Mouse (Mus musculus) thymus, adult 2 months (tissue): ENCODE data around the gene Rassf7. TPM values are rescaled to one million over a fixed set of nuclear protein-coding genes. Genes with fewer than 3 reads are reported as not detected.

Source experiments
- DNase-seq: peaks from one replicate; pipeline ENCODE4 v3.0.0; 2021
- H3K27ac ChIP-seq: fragments of 200-500 bp; 2 replicates; pipeline ENCODE4 v1.5.1; 2012; ENCODE audit warnings: low read length, control low read depth; ENCODE audit not compliant: control insufficient read depth, insufficient read depth
- H3K27me3 ChIP-seq: fragments of 200-500 bp; 2 replicates; pipeline ENCODE4 v1.6.1; 2012; ENCODE audit warnings: mild to moderate bottlenecking, low read length, moderate library complexity, mixed read lengths; ENCODE audit not compliant: control insufficient read depth, insufficient read depth
- H3K36me3 ChIP-seq: fragments of 200-500 bp; 2 replicates; pipeline ENCODE4 v1.6.1; 2012; ENCODE audit warnings: mild to moderate bottlenecking, low read length, moderate library complexity; ENCODE audit not compliant: control insufficient read depth, insufficient read depth
- H3K4me1 ChIP-seq: fragments of 200-500 bp; replicated peaks from 2 replicates; pipeline ENCODE4 v1.6.1; 2012; ENCODE audit warnings: low read length; ENCODE audit not compliant: control insufficient read depth, insufficient read depth
- H3K4me3 ChIP-seq: fragments of 200-500 bp; 2 replicates; pipeline ENCODE4 v1.5.1; 2012; ENCODE audit warnings: mild to moderate bottlenecking, low read length, control low read depth, moderate library complexity; ENCODE audit not compliant: control insufficient read depth, insufficient read depth
- CTCF ChIP-seq: fragments of 200-500 bp; IDR thresholded peaks from 2 replicates; pipeline ENCODE4 v1.5.1; 2012; ENCODE audit warnings: mild to moderate bottlenecking, control low read depth, low read length, moderate library complexity, borderline replicate concordance; ENCODE audit not compliant: control insufficient read depth, poor library complexity, insufficient read depth; ENCODE audit errors: extremely low read depth
- POLR2A ChIP-seq: fragments of 200-500 bp; IDR thresholded peaks from 2 replicates; pipeline ENCODE4 v1.6.1; 2012; ENCODE audit warnings: mild to moderate bottlenecking, low read length, control low read depth, moderate library complexity; ENCODE audit not compliant: control insufficient read depth, poor library complexity, insufficient read depth; ENCODE audit errors: extremely low read depth
- WGBS: fragments of 180-500 bp; shearing (Covaris S2); methylation state at CpG from one replicate; pipeline ENCODE4 v1.1.7; 2018; 5-methylcytosine and 5-hydroxymethylcytosine counted together
- polyA plus RNA-seq: library from polyadenylated mRNA; depleted of rRNA; stranded (reverse); fragments of >200 nt; gene quantifications from 2 replicates; pipeline ENCODE4 v1.2.3, GENCODE M21; 2012

Gene Rassf7
- polyA plus RNA-seq, 1 experiment, result 29.8 TPM

GRCm38 (mm10) chr7:141195754-141196153 is 19.9 kb upstream of the Rassf7 start:
- Histone ChIP-seq H3K27ac (no peak overlapping the region), H3K36me3 (peaks cover 4% of the 10 kb centered on the region), H3K27me3 (no peaks in the 10 kb centered on the region), H3K4me3 (no peak overlapping the region), H3K4me1 (peaks cover 12% of the 10 kb centered on the region)
- TF ChIP-seq POLR2A (no peak), CTCF (no peak)
- no peak for DNase-seq
- 100% methylated on average over 2 of the region's 2 CpGs for WGBS

- Histone ChIP-seq H3K27me3 (no peaks in the 10 kb centered on the region), H3K27ac (no peak overlapping the region), H3K36me3 (no peaks in the 10 kb centered on the region), H3K4me3 (no peak overlapping the region), H3K4me1 (peaks cover 12% of the 10 kb centered on the region)
- no peak for DNase-seq
- 96% methylated on average over 8 of the region's 8 CpGs for WGBS
- no peak for TF ChIP-seq CTCF
- no peak for TF ChIP-seq POLR2A
These were observed 18.9 kb upstream of the Rassf7 start for GRCm38 (mm10) chr7:141196619-141197282.

- Histone ChIP-seq H3K4me1 (peaks cover 6% of the 10 kb centered on the region), H3K27me3 (no peaks in the 10 kb centered on the region), H3K4me3 (no peak overlapping the region), H3K36me3 (no peaks in the 10 kb centered on the region), H3K27ac (no peak overlapping the region)
- no peak for DNase-seq
- 94% methylated on average over 4 of the region's 4 CpGs for WGBS
- TF ChIP-seq CTCF (no peak), POLR2A (no peak)
These were observed 17.5 kb upstream of the Rassf7 start for GRCm38 (mm10) chr7:141198121-141198520.

- WGBS, result 64% methylated on average over 3 of the region's 3 CpGs
These were observed 11.1 kb upstream of the Rassf7 start for GRCm38 (mm10) chr7:141204546-141204945.

GRCm38 (mm10) chr7:141205504-141205903 is 10.2 kb upstream of the Rassf7 start:
- Histone ChIP-seq H3K27ac (no peak overlapping the region), H3K4me1 (no peaks in the 10 kb centered on the region), H3K27me3 (no peaks in the 10 kb centered on the region), H3K36me3 (no peaks in the 10 kb centered on the region), H3K4me3 (no peak overlapping the region)
- no peak for TF ChIP-seq CTCF
- no peak for TF ChIP-seq POLR2A
- no peak for DNase-seq
- 92% methylated on average over 5 of the region's 5 CpGs for WGBS

More at GRCm38 (mm10) chr7:141204546-141204945, 11.1 kb upstream of the Rassf7 start:
- H3K4me3 ChIP-seq, result no peak overlapping the region
- H3K4me1 ChIP-seq, result no peaks in the 10 kb centered on the region
- no peaks in the 10 kb centered on the region for H3K36me3 ChIP-seq
- no peak overlapping the region for H3K27ac ChIP-seq
- H3K27me3 ChIP-seq, result no peaks in the 10 kb centered on the region
- TF ChIP-seq POLR2A, result no peak
- no peak for TF ChIP-seq CTCF
- DNase-seq, result no peak

GRCm38 (mm10) chr7:141206182-141206937 is 9.3 kb upstream of the Rassf7 start:
- 96% methylated on average over 18 of the region's 18 CpGs for WGBS
- TF ChIP-seq POLR2A, result no peak
- no peak for TF ChIP-seq CTCF
- Histone ChIP-seq H3K4me3 (no peak overlapping the region), H3K27me3 (no peaks in the 10 kb centered on the region), H3K4me1 (no peaks in the 10 kb centered on the region), H3K36me3 (no peaks in the 10 kb centered on the region), H3K27ac (no peak overlapping the region)
- DNase-seq, result no peak
